Mouse (Mus musculus) heart, embryonic 16.5 days (tissue): ENCODE results near the gene Ak1. TPM values are rescaled to one million over a fixed set of nuclear protein-coding genes. Genes with fewer than 3 reads are reported as not detected.

ENCODE experiments used
- ATAC-seq: fragments of 200-750 bp; cut with Nextera tagmentation; replicated peaks from 2 replicates; pipeline ENCODE4 v1.8.0; 2017; ENCODE audit warnings: moderate number of reproducible peaks; ENCODE audit not compliant: insufficient read depth, low FRiP score; ENCODE audit errors: extremely low read depth
- H3K27ac ChIP-seq: fragments of 300-500 bp; sonication (generic); 2 replicates; pipeline ENCODE4 v1.5.1; 2014; ENCODE audit warnings: mild to moderate bottlenecking, low read length, control low read depth, moderate library complexity
- H3K27me3 ChIP-seq: fragments of 300-500 bp; sonication (generic); 2 replicates; pipeline ENCODE4 v1.6.1; 2014; ENCODE audit warnings: low read length, mixed read lengths; ENCODE audit not compliant: control insufficient read depth, insufficient read depth
- H3K36me3 ChIP-seq: fragments of 300-500 bp; sonication (generic); 2 replicates; pipeline ENCODE4 v1.6.1; 2014; ENCODE audit not compliant: control insufficient read depth, insufficient read depth
- H3K4me1 ChIP-seq: fragments of 300-500 bp; sonication (generic); 2 replicates; pipeline ENCODE4 v1.6.1; 2014; ENCODE audit warnings: low read length, mixed read lengths; ENCODE audit not compliant: control insufficient read depth, insufficient read depth
- H3K4me2 ChIP-seq: fragments of 300-500 bp; sonication (generic); 2 replicates; pipeline ENCODE4 v1.6.1; 2014; ENCODE audit warnings: low read depth, mild to moderate bottlenecking, control low read depth, low read length
- H3K4me3 ChIP-seq: fragments of 300-500 bp; sonication (generic); 2 replicates; pipeline ENCODE4 v1.5.1; 2014; ENCODE audit warnings: mild to moderate bottlenecking, control low read depth, low read length
- H3K9ac ChIP-seq: fragments of 300-500 bp; sonication (generic); 2 replicates; pipeline ENCODE4 v1.6.1; 2014; ENCODE audit warnings: low read length, control low read depth
- H3K9me3 ChIP-seq: fragments of 300-500 bp; sonication (generic); replicated peaks from 2 replicates; pipeline ENCODE4 v1.6.1; 2016; ENCODE audit warnings: low read length; ENCODE audit not compliant: control insufficient read depth
- WGBS: fragments of 180-500 bp; shearing (Covaris S2); extraction: QIAGEN DNeasy Blood & Tissue Kit; methylation state at CpG from one replicate; pipeline ENCODE4 v1.1.7; 2014; 5-methylcytosine and 5-hydroxymethylcytosine counted together
- polyA plus RNA-seq: library from polyadenylated mRNA; unstranded; fragments of >200 nt; fragmentation: Nextera tagmentation; extraction: Ambion mirVana; gene quantifications from 2 replicates; pipeline ENCODE4 v1.2.1, GENCODE M21; 2015

Ak1 gene
- polyA plus RNA-seq, 1 experiment from 2014 or later = 488 TPM

DNA sequence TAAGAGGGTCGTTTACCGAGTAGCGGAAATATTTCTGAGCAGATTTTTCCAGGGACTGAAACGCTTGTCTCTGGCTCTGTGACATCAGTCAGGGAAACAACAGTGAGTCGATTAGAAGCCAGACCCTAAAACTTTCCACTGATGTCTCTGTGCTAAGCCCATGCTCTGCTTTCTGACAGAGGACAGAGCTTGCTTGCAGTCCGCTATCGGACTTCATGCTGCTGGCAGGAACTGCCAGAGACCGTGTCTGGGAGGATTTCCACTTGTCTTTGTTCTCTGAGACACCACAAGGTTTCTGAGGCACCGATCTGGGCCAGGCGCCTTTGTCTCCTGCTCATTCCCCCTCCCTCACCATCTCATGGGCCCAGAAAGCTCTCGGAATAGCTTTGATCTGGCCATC, 46.2 kb downstream of the Ak1 start:
- peaks cover 9% of the 10 kb centered on the region for H3K36me3 ChIP-seq

DNA sequence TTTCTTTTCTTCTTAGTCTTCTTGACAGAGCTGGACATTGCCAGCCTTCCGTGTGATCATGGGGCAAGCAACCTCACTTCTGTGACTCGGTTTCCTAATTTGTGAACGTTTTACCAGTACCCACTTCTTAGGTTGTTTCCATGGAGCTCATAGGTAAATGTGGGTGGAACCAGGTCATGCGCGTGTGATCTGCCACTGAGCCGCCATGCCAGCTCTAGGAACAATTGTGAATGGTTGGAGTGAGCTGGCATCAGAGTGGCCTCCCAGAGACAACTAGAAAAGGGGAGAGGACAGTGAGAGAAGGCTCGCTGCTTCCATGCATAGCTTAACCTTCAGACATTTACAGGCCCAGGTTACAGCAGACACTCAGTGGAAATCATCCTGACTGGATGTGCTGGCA, 46.6 kb downstream of the Ak1 start:
- no peaks in the 10 kb centered on the region for H3K27me3 ChIP-seq
- no peak overlapping the region for H3K4me2 ChIP-seq
- H3K9me3 ChIP-seq = no peaks in the 10 kb centered on the region
- no peak overlapping the region for H3K4me3 ChIP-seq
- WGBS = 80% methylated on average over 7 of the region's 7 CpGs
- peaks cover 9% of the 10 kb centered on the region for H3K36me3 ChIP-seq
- peak overlapping the region; percentile 2; the same call in 1 of the 2 replicates for H3K9ac ChIP-seq
- no peak for ATAC-seq
- H3K27ac ChIP-seq = peak overlapping the region; percentile 70
- peaks cover 18% of the 10 kb centered on the region for H3K4me1 ChIP-seq

More for the DNA sequence above, 46.2 kb downstream of the Ak1 start:
- peak; percentile 65 for ATAC-seq
- Histone ChIP-seq H3K4me2 (no peak overlapping the region), H3K4me1 (peaks cover 18% of the 10 kb centered on the region), H3K9ac (peak overlapping the region; percentile 2; the same call in 1 of the 2 replicates), H3K9me3 (no peaks in the 10 kb centered on the region), H3K4me3 (no peak overlapping the region), H3K27ac (peak overlapping the region; percentile 70), H3K27me3 (no peaks in the 10 kb centered on the region)
- 25% methylated on average over 11 of the region's 11 CpGs for WGBS

DNA sequence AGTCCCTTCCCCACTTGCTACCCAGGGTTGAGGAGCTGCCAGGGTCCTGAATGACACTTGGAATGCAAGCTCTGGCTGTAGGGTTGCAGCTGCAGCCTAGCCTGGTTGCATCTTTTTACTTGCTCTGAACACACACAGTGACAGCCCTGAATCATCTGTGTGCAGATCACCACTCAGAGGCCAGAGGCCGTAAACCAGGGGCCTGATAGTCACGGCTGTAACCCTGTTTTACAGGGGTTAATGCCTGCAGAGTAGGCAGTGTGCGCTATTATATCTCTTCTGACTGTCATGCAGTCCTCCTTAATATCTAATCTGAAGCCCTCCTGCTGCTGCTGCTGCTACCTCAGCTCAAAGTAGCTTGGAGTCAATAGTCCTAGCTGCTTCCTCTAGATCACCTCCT, 48.3 kb downstream of the Ak1 start:
- no peak for ATAC-seq
- peaks cover 16% of the 10 kb centered on the region for H3K4me1 ChIP-seq
- no peak overlapping the region for H3K27ac ChIP-seq
- H3K4me3 ChIP-seq = no peak overlapping the region
- H3K27me3 ChIP-seq = no peaks in the 10 kb centered on the region
- H3K4me2 ChIP-seq = no peak overlapping the region
- peaks cover 22% of the 10 kb centered on the region for H3K36me3 ChIP-seq
- WGBS = 69% methylated on average over 3 of the region's 3 CpGs
- no peak overlapping the region for H3K9ac ChIP-seq
- H3K9me3 ChIP-seq = no peaks in the 10 kb centered on the region

- Histone ChIP-seq H3K9me3 (no peaks in the 10 kb centered on the region), H3K4me1 (peaks cover 5% of the 10 kb centered on the region; the same call in 1 of the 2 replicates), H3K27ac (no peak overlapping the region), H3K36me3 (peaks cover 35% of the 10 kb centered on the region), H3K27me3 (no peaks in the 10 kb centered on the region), H3K4me2 (no peak overlapping the region), H3K9ac (no peak overlapping the region), H3K4me3 (no peak overlapping the region)
- WGBS = 79% methylated on average over 9 of the region's 9 CpGs
- ATAC-seq = no peak
Measured at GRCm38 (mm10) chr2:32671147-32671546, 49.6 kb downstream of the Ak1 start.

GRCm38 (mm10) chr2:32671907-32672595, 50.5 kb downstream of the Ak1 start:
- Histone ChIP-seq H3K4me2 (no peak overlapping the region), H3K36me3 (peaks cover 40% of the 10 kb centered on the region), H3K9ac (no peak overlapping the region), H3K4me3 (no peak overlapping the region), H3K27ac (no peak overlapping the region), H3K27me3 (no peaks in the 10 kb centered on the region), H3K4me1 (peaks cover 5% of the 10 kb centered on the region; the same call in 1 of the 2 replicates), H3K9me3 (peaks cover 2% of the 10 kb centered on the region; the same call in 1 of the 2 replicates)
- ATAC-seq = no peak
- WGBS = 63% methylated on average over 9 of the region's 9 CpGs

- WGBS = 70% methylated on average over 16 of the region's 16 CpGs
- Histone ChIP-seq H3K27ac (no peak overlapping the region), H3K4me3 (no peak overlapping the region), H3K9me3 (peaks cover 2% of the 10 kb centered on the region; the same call in 1 of the 2 replicates), H3K27me3 (no peaks in the 10 kb centered on the region), H3K9ac (no peak overlapping the region), H3K36me3 (peaks cover 44% of the 10 kb centered on the region), H3K4me1 (0 out of 2 replicates have a peak, but pooled peaks cover 2% of the 10 kb centered on the region), H3K4me2 (no peak overlapping the region)
- ATAC-seq = no peak
Measured at GRCm38 (mm10) chr2:32673176-32673917, 51.8 kb downstream of the Ak1 start.

DNA sequence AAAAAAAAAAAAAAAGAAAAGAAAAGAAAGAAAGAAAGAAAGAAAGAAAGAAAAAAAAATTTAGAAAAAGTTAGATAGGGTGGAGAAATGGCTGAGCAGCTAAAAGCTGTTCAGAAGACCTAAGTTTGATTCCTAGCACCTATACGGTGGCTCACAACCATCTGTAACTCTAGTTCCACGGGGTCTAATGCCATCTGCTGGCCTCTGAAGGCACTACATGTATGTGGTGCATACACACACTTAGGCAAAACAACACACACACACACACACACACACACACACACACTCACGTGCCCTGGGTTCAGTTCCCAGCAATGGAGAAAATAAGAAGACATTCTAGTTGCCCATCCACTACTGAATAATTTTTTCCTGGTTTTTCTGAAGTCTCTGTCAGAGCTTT, 55.3 kb downstream of the Ak1 start:
- H3K4me3 ChIP-seq = no peak overlapping the region
- peaks cover 12% of the 10 kb centered on the region for H3K4me1 ChIP-seq
- H3K36me3 ChIP-seq = peaks cover 42% of the 10 kb centered on the region
- no peaks in the 10 kb centered on the region for H3K27me3 ChIP-seq
- no peak for ATAC-seq
- H3K9me3 ChIP-seq = peaks cover 2% of the 10 kb centered on the region; the same call in 1 of the 2 replicates
- no peak overlapping the region for H3K4me2 ChIP-seq
- no peak overlapping the region for H3K9ac ChIP-seq
- H3K27ac ChIP-seq = no peak overlapping the region
- WGBS = 94% methylated on average over 3 of the region's 3 CpGs

GRCm38 (mm10) chr2:32677683-32678082, 56.1 kb downstream of the Ak1 start:
- Histone ChIP-seq H3K9ac (no peak overlapping the region), H3K4me2 (no peak overlapping the region), H3K27ac (no peak overlapping the region), H3K4me3 (no peak overlapping the region), H3K4me1 (peaks cover 12% of the 10 kb centered on the region), H3K36me3 (peaks cover 38% of the 10 kb centered on the region), H3K9me3 (peaks cover 2% of the 10 kb centered on the region; the same call in 1 of the 2 replicates), H3K27me3 (no peaks in the 10 kb centered on the region)
- WGBS = 86% methylated on average over 7 of the region's 7 CpGs
- ATAC-seq = no peak

- Histone ChIP-seq H3K36me3 (peaks cover 40% of the 10 kb centered on the region), H3K4me2 (no peak overlapping the region), H3K27ac (peak overlapping the region; percentile 45; the same call in 1 of the 2 replicates), H3K9ac (peak overlapping the region; percentile 43; the same call in 1 of the 2 replicates), H3K4me1 (peaks cover 10% of the 10 kb centered on the region), H3K9me3 (peaks cover 2% of the 10 kb centered on the region; the same call in 1 of the 2 replicates), H3K4me3 (no peak overlapping the region), H3K27me3 (no peaks in the 10 kb centered on the region)
- peak; percentile 43; the same call in 1 of the 2 replicates for ATAC-seq
- 31% methylated on average over 7 of the region's 7 CpGs for WGBS
Measured at GRCm38 (mm10) chr2:32680051-32680451, 58.5 kb downstream of the Ak1 start.
